Mouse (Mus musculus) ES-E14 (cell line): ENCODE measurements at regions not wholly inside any gene's neighbourhood (a gene's known extent, or its start where the extent isn't known, plus 50 kb on each side); places are given as distances from the start of the nearest gene placed in this dataset.

ENCODE experiments used
- DNase-seq: peaks from one replicate; pipeline ENCODE4 v3.0.0-alpha.2; 2013; ENCODE audit warnings: low read depth, low spot score
- H3K27ac ChIP-seq: 2 replicates; pipeline ENCODE4 v1.5.1; 2012; ENCODE audit warnings: low read depth, mild to moderate bottlenecking, low read length, moderate library complexity, mixed read lengths; ENCODE audit not compliant: poor library complexity, insufficient read depth, severe bottlenecking
- H3K36me3 ChIP-seq: 2 replicates; pipeline ENCODE4 v1.6.1; 2012; ENCODE audit warnings: mild to moderate bottlenecking, low read length, moderate library complexity, mixed read lengths; ENCODE audit not compliant: control insufficient read depth, poor library complexity, insufficient read depth, severe bottlenecking
- H3K4me1 ChIP-seq, 2 experiments: fragments of 150-350 bp in 1 of 2; sonication (generic) in 1 of 2; 2 replicates each; pipeline ENCODE4 v1.6.1; 2012; ENCODE audit warnings: low read length in 2 of 2, mild to moderate bottlenecking in 1 of 2, mixed read lengths in 1 of 2; ENCODE audit not compliant: control insufficient read depth in 2 of 2, insufficient read depth in 2 of 2, poor library complexity in 1 of 2
- H3K4me3 ChIP-seq, 2 experiments: fragments of 150-350 bp in 1 of 2; sonication (generic) in 1 of 2; 2 replicates each; pipeline ENCODE4 v1.5.1; 2012; ENCODE audit warnings: low read length in 2 of 2, low read depth in 1 of 2, mild to moderate bottlenecking in 1 of 2, mixed read lengths in 1 of 2; ENCODE audit not compliant: insufficient read depth in 1 of 2, poor library complexity in 1 of 2, severe bottlenecking in 1 of 2
- H3K9ac ChIP-seq: 2 replicates; pipeline ENCODE4 v1.6.1; 2012; ENCODE audit warnings: low read depth, mild to moderate bottlenecking, low read length, mixed read lengths; ENCODE audit not compliant: poor library complexity, insufficient read depth, severe bottlenecking
- H3K9me3 ChIP-seq: fragments of 150-350 bp; sonication (generic); 2 replicates; pipeline ENCODE4 v1.6.1; 2012; ENCODE audit warnings: low read depth, mild to moderate bottlenecking, low read length; ENCODE audit not compliant: control insufficient read depth, insufficient read depth
- CHD2 ChIP-seq: IDR thresholded peaks from 2 replicates; pipeline ENCODE4 v1.6.1; 2014; ENCODE audit warnings: mild to moderate bottlenecking, low read depth, low read length, inconsistent platforms
- HCFC1 ChIP-seq: IDR thresholded peaks from 2 replicates; pipeline ENCODE4 v1.6.1; 2012; ENCODE audit warnings: low read length, inconsistent platforms, borderline replicate concordance; ENCODE audit not compliant: insufficient read depth
- MAFK ChIP-seq: IDR thresholded peaks from 2 replicates; pipeline ENCODE4 v1.6.1; 2014; ENCODE audit warnings: mild to moderate bottlenecking, low read depth, low read length, inconsistent platforms; ENCODE audit not compliant: insufficient read depth
- ZC3H11A ChIP-seq: IDR thresholded peaks from 2 replicates; pipeline ENCODE4 v1.6.1; 2012; ENCODE audit warnings: low read depth, mild to moderate bottlenecking, inconsistent platforms, low read length, borderline replicate concordance
- ZNF384 ChIP-seq: IDR thresholded peaks from 2 replicates; pipeline ENCODE4 v1.6.1; 2012; ENCODE audit warnings: low read depth, low read length, inconsistent platforms
- in situ Hi-C, 2 experiments: fragments of 600-800 bp; cut with MboI; formaldehyde crosslinking; loops; one replicate each; pipeline ENCODE4 v1.15.1; 2025; ENCODE audit warnings: low sequenced_read_pairs in 2 of 2, inconsistent platforms in 1 of 2; ENCODE audit not compliant: unreplicated experiment in 2 of 2

- no peak overlapping the region for H3K9ac ChIP-seq
- no peaks in the 10 kb centered on the region for H3K36me3 ChIP-seq
- in situ Hi-C loops = no loop called here
- H3K27ac ChIP-seq = no peak overlapping the region
- TF ChIP-seq MAFK (no peak), CHD2 (no peak), ZNF384 (no peak)
- H3K4me3 ChIP-seq = no peak overlapping the region
- no peaks in the 10 kb centered on the region for H3K9me3 ChIP-seq
- no peaks in the 10 kb centered on the region for H3K4me1 ChIP-seq
- no peak for DNase-seq
Measured at GRCm38 (mm10) chr15:67725239-67725638, 1224.5 kb upstream of the Lrrc6 start.

GRCm38 (mm10) chr15:67714203-67714602 lies 1213.5 kb upstream of the Lrrc6 start:
- no peak for DNase-seq
- TF ChIP-seq ZNF384 = no peak
- Histone ChIP-seq H3K4me1 (no peaks in the 10 kb centered on the region), H3K36me3 (no peaks in the 10 kb centered on the region), H3K4me3 (no peak overlapping the region), H3K9me3 (no peaks in the 10 kb centered on the region), H3K9ac (no peak overlapping the region), H3K27ac (no peak overlapping the region)
- in situ Hi-C loops = no loop called here

GRCm38 (mm10) chr15:67686140-67686539 lies 1185.4 kb upstream of the Lrrc6 start:
- in situ Hi-C loops = no loop called here
- no peaks in the 10 kb centered on the region for H3K36me3 ChIP-seq
- no peak overlapping the region for H3K9ac ChIP-seq
- no peaks in the 10 kb centered on the region for H3K4me1 ChIP-seq
- no peaks in the 10 kb centered on the region for H3K9me3 ChIP-seq
- no peak overlapping the region for H3K4me3 ChIP-seq
- DNase-seq = no peak
- H3K27ac ChIP-seq = no peak overlapping the region
- no peak for TF ChIP-seq CHD2
- no peak for TF ChIP-seq MAFK

GRCm38 (mm10) chr15:67673276-67673675 lies 1172.6 kb upstream of the Lrrc6 start:
- Histone ChIP-seq H3K36me3 (no peaks in the 10 kb centered on the region), H3K4me1 (no peaks in the 10 kb centered on the region), H3K9me3 (no peaks in the 10 kb centered on the region), H3K9ac (no peak overlapping the region), H3K27ac (no peak overlapping the region), H3K4me3 (no peak overlapping the region)
- DNase-seq = no peak
- TF ChIP-seq ZC3H11A (no peak), HCFC1 (no peak), CHD2 (no peak), ZNF384 (no peak), MAFK (no peak)
- in situ Hi-C loops = no loop called here

GRCm38 (mm10) chr15:67636155-67636554 lies 1135.4 kb upstream of the Lrrc6 start:
- H3K36me3 ChIP-seq = no peaks in the 10 kb centered on the region
- in situ Hi-C loops = no loop called here
- no peak overlapping the region for H3K9ac ChIP-seq
- DNase-seq = no peak
- H3K4me1 ChIP-seq = no peaks in the 10 kb centered on the region
- H3K4me3 ChIP-seq = no peak overlapping the region
- H3K27ac ChIP-seq = no peak overlapping the region
- no peak for TF ChIP-seq ZC3H11A
- TF ChIP-seq MAFK = no peak
- no peak for TF ChIP-seq CHD2
- no peak for TF ChIP-seq HCFC1
- TF ChIP-seq ZNF384 = no peak
- H3K9me3 ChIP-seq = no peaks in the 10 kb centered on the region
